Mouse (Mus musculus) liver, postnatal 0 days (tissue): Measurements from ENCODE around the gene Ranbp10. TPM values are rescaled to one million over a fixed set of nuclear protein-coding genes. Genes with fewer than 3 reads are reported as not detected.

Experiments used
- ATAC-seq: fragments of 200-750 bp; cut with Nextera tagmentation; 2 replicates; pipeline ENCODE4 v1.8.0; 2017; ENCODE audit warnings: mild to moderate bottlenecking, moderate library complexity
- DNase-seq: peaks from one replicate; pipeline ENCODE4 v3.0.0-alpha.2; 2016
- H3K27ac ChIP-seq: fragments of 300-500 bp; sonication (generic); 2 replicates; pipeline ENCODE4 v1.5.1; 2014; ENCODE audit warnings: antibody characterized with exemption, moderate library complexity, mild to moderate bottlenecking, low read depth
- H3K27me3 ChIP-seq: fragments of 300-500 bp; sonication (generic); 2 replicates; pipeline ENCODE4 v1.6.1; 2014; ENCODE audit warnings: low read length, control low read depth, mixed read lengths; ENCODE audit not compliant: insufficient read depth
- H3K36me3 ChIP-seq: fragments of 300-500 bp; sonication (generic); replicated peaks from 2 replicates; pipeline ENCODE4 v1.6.1; 2014; ENCODE audit warnings: mild to moderate bottlenecking, control low read depth, low read length, moderate library complexity, mixed read lengths; ENCODE audit not compliant: insufficient read depth
- H3K4me1 ChIP-seq: fragments of 300-500 bp; sonication (generic); 2 replicates; pipeline ENCODE4 v1.6.1; 2014; ENCODE audit warnings: antibody characterized with exemption, mild to moderate bottlenecking, control low read depth; ENCODE audit not compliant: insufficient read depth
- H3K4me2 ChIP-seq: fragments of 300-500 bp; sonication (generic); 2 replicates; pipeline ENCODE4 v1.6.1; 2014; ENCODE audit warnings: low read depth, mild to moderate bottlenecking, low read length, moderate library complexity, mixed read lengths
- H3K4me3 ChIP-seq: fragments of 300-500 bp; sonication (generic); 2 replicates; pipeline ENCODE4 v1.5.1; 2014; ENCODE audit warnings: low read depth, low read length
- H3K9ac ChIP-seq: fragments of 300-500 bp; sonication (generic); replicated peaks from 2 replicates; pipeline ENCODE4 v1.6.1; 2014; ENCODE audit warnings: mild to moderate bottlenecking, moderate library complexity
- H3K9me3 ChIP-seq: fragments of 300-500 bp; sonication (generic); 2 replicates; pipeline ENCODE4 v1.6.1; 2016; ENCODE audit warnings: mild to moderate bottlenecking, control low read depth, low read length, mixed read lengths
- CTCF ChIP-seq: sonication (generic); IDR thresholded peaks from 2 replicates; pipeline ENCODE4 v1.5.1; 2016; ENCODE audit warnings: antibody characterized with exemption, low read depth
- EP300 ChIP-seq: IDR thresholded peaks from 2 replicates; pipeline ENCODE4 v1.6.1; 2016; ENCODE audit warnings: antibody characterized with exemption, low read depth, mild to moderate bottlenecking
- WGBS: fragments of 180-500 bp; shearing (Covaris S2); extraction: QIAGEN DNeasy Blood & Tissue Kit; methylation state at CpG from one replicate; pipeline ENCODE4 v1.1.7; 2014; ENCODE audit not compliant: insufficient replicate concordance; 5-methylcytosine and 5-hydroxymethylcytosine counted together
- polyA plus RNA-seq: library from polyadenylated mRNA; unstranded; fragments of >200 nt; fragmentation: Nextera tagmentation; extraction: Ambion mirVana; gene quantifications from 2 replicates; pipeline ENCODE4 v1.2.1, GENCODE M21; 2015

Ranbp10 gene
- polyA plus RNA-seq, 1 experiment from 2014 or later, result 20.9 TPM

DNA sequence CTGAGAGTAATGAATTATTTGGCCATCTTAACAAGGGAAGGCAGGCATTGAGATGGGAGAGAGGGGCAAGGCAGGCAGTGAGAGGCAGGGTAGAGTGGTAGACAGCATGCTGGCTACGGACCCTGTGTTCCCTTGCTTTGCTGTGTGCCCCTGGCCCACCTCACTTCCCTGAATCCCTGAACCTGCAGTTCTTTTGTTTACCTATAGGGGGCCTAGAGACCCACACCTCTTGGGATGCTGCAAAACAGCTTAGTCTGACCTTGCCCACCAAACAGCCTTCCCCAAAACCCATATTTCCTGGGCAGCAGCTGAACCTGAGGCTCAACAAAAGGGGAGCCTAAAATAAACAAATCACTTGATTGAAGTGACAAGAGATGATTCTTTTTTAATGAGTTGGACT lies 56.5 kb downstream of the Ranbp10 start:
- Histone ChIP-seq H3K36me3 (peaks cover 71% of the 10 kb centered on the region), H3K9ac (no peak overlapping the region), H3K9me3 (no peaks in the 10 kb centered on the region), H3K27ac (no peak overlapping the region), H3K4me3 (no peak overlapping the region), H3K27me3 (no peaks in the 10 kb centered on the region), H3K4me2 (no peak overlapping the region), H3K4me1 (no peaks in the 10 kb centered on the region)
- WGBS, result 74% methylated on average over 1 of the region's 1 CpGs
- DNase-seq (no peak), ATAC-seq (0 out of 2 replicates have a peak, but pooled peaks have one; percentile 28)
- TF ChIP-seq CTCF (peak; percentile 75), EP300 (no peak)

DNA sequence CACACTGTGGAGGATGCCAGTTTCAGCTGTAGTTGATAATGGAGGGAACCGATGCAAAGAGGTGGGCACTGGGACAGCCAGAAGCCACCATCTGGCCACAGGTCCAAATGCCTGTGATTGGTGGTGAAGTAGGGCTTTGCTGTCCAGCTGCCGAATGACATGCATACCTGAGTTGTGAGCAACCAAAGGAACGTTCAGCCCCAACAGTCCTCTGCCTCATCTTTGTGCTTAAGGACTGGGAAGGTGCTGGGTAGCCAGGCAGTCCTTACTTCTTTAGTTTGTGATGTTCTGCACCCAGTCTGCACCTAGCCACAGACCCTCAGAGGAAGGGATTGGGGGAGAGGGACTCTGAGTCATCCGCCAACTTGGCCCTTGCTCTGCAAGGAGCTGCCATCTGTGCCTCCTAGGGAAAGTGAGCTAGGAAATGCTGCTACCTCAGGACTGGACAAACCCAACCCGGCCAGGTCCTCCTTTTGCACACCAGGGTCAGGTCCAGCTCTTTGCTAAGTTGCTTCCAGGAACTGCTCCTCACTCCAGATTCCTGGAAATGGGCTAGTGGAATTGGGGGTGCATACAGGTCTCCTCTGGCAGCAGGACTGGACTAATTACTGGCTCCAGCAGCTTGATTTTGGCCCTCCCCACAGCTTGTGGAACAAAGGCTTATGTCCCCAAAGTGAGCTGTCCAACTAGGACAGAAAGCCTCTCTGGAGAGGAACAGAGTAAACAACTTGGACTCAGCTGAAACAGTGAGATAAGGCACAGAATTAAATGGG lies 58.5 kb downstream of the Ranbp10 start:
- TF ChIP-seq EP300, result no peak
- TF ChIP-seq CTCF, result no peak
- no peak overlapping the region for H3K27ac ChIP-seq
- no peak overlapping the region for H3K4me2 ChIP-seq
- no peaks in the 10 kb centered on the region for H3K9me3 ChIP-seq
- no peaks in the 10 kb centered on the region for H3K4me1 ChIP-seq
- DNase-seq, result no peak
- H3K9ac ChIP-seq, result no peak overlapping the region
- no peak overlapping the region for H3K4me3 ChIP-seq
- WGBS, result 88% methylated on average over 5 of the region's 5 CpGs
- peaks cover 51% of the 10 kb centered on the region for H3K36me3 ChIP-seq
- no peak for ATAC-seq
- no peaks in the 10 kb centered on the region for H3K27me3 ChIP-seq

DNA sequence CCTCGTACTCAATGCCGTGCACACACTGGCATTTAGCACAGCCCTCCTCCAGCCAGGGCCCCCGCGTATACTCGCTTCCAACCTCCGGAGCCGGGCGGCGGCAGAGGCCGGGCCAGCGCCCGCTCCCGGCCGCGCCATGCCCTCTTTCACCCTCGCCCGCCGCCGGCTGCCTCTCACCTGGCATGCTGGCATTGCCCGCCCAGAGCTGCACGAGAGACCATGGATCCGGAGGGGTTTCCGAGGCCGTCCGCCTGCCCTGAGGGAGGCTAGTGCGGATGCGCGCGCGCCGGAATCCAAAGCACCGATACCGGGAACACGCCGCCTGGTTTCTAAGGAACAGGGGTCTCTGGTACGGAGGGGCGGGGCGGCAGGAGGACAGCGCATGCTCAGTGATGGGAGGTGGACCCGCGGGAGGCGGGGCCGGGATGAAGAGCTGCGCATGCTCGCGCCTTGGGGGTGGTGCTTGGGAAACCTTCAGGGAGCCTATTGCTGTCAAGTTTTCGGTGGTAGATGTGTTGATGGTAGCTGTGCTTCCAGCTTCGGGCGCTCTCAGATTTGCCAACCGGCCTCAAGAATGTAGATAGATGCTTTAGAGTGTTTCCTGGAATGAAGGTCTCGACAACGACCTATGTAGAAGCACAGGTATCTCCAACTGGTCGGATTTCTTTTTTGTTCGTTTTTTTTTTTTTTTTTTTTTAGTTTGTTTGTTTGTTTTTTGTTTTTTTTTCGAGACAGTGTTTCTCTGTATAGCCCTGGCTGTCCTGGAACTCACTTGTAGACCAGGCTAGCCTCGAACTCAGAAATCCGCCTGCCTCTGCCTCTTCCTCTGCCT lies 68.7 kb downstream of the Ranbp10 start, which contains the start of gene Gfod2:
Gene Gfod2 (minus strand): TSS at position 388 of the 832 bp plus-strand sequence.
- WGBS, result 5% methylated on average over 54 of the region's 57 CpGs
- Histone ChIP-seq H3K4me1 (peaks cover 12% of the 10 kb centered on the region), H3K9me3 (no peaks in the 10 kb centered on the region), H3K9ac (peak within 1 kb of the TSS; percentile 82), H3K4me2 (peak within 1 kb of the TSS; percentile 100), H3K4me3 (peak within 1 kb of the TSS; percentile 94), H3K27me3 (no peaks in the 10 kb centered on the region), H3K36me3 (no peaks in the 10 kb centered on the region), H3K27ac (0 out of 2 replicates have a peak within 1 kb of the TSS, but pooled peaks have one; percentile 49)
- DNase-seq (peak; percentile 97), ATAC-seq (peak; percentile 99)
- TF ChIP-seq EP300 (no peak), CTCF (no peak)

DNA sequence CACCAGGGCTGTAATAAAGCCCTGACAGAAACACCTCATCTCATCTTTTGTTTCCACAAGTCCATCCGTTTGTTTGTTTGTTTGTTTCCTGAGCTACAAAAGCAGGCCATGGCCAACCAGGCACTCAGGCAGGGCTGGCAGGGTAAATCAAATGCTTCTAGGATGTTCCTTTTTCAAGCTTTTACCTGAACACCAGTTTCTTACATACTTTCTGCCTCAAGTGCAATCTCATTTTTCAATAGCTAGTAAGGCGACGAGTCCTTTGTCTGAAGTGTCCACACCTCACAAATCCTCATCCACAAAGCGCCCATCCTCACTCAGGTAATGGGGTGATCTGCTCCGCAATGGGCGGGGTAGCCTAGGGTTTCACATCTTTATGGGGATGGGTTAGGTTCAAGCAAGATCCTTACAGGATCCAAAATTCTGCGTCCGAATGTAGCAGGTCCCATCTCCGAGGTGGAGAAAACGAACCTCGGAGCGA lies 69.3 kb downstream of the Ranbp10 start:
- peak overlapping the region; percentile 94 for H3K4me3 ChIP-seq
- H3K4me2 ChIP-seq, result peak overlapping the region; percentile 100
- no peak for DNase-seq
- H3K4me1 ChIP-seq, result peaks cover 12% of the 10 kb centered on the region
- ATAC-seq, result no peak
- H3K27me3 ChIP-seq, result no peaks in the 10 kb centered on the region
- H3K9me3 ChIP-seq, result no peaks in the 10 kb centered on the region
- no peak overlapping the region for H3K27ac ChIP-seq
- whole genome bisulfite sequencing, result 6% methylated on average over 12 of the region's 12 CpGs
- no peak for TF ChIP-seq CTCF
- no peak for TF ChIP-seq EP300
- no peaks in the 10 kb centered on the region for H3K36me3 ChIP-seq
- peak overlapping the region; percentile 82 for H3K9ac ChIP-seq

DNA sequence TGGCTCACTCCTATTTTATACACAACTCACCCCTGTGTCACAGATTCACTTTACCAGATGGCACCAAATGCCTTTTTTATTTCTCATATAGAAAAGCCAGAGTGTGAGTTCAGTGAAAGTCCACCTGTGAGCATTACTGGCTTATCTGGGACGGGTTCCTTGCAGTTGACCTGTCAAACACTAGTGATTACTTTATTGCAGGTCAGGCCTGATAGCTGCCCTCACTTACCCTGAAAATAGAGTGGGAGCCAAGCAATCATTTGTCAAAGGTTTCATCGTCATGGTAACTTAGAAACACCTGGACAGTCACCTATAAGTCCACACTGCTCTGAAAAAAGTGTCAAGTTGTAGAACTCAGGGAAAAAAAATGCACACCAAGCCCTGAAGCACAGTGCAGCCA lies 72.5 kb downstream of the Ranbp10 start:
- Histone ChIP-seq H3K36me3 (no peaks in the 10 kb centered on the region), H3K27me3 (no peaks in the 10 kb centered on the region), H3K4me3 (no peak overlapping the region), H3K27ac (no peak overlapping the region), H3K9me3 (no peaks in the 10 kb centered on the region), H3K4me1 (peaks cover 21% of the 10 kb centered on the region), H3K9ac (no peak overlapping the region), H3K4me2 (no peak overlapping the region)
- DNase-seq, result no peak
- 48% methylated on average over 2 of the region's 2 CpGs for WGBS
- ATAC-seq, result no peak
- TF ChIP-seq EP300, result no peak
- TF ChIP-seq CTCF, result no peak

DNA sequence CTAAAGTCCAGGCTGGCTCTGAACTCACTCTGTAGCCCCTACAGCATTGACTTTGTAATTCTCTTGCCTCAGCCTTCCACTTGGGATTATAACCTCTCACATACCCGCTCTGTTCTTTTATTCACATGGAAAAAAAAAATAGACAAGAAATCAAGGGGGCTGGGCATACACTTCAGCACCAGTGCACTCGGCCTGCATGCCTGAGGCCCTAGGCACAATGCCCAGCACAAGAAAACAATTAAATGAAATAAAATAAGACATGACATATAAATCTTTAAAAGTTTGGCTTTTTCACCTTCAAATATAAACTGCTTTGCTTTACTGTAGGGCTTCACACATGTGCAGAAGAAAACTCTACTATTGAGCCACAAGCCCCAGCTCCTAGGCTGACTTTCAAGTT lies 73.2 kb downstream of the Ranbp10 start:
- peaks cover 19% of the 10 kb centered on the region for H3K4me1 ChIP-seq
- no peak overlapping the region for H3K9ac ChIP-seq
- H3K9me3 ChIP-seq, result no peaks in the 10 kb centered on the region
- ATAC-seq (no peak), DNase-seq (no peak)
- no peak for TF ChIP-seq CTCF
- no peak for TF ChIP-seq EP300
- H3K27ac ChIP-seq, result no peak overlapping the region
- no peaks in the 10 kb centered on the region for H3K27me3 ChIP-seq
- 79% methylated on average over 2 of the region's 2 CpGs for WGBS
- no peak overlapping the region for H3K4me2 ChIP-seq
- H3K36me3 ChIP-seq, result no peaks in the 10 kb centered on the region
- H3K4me3 ChIP-seq, result no peak overlapping the region
